Mouse (Mus musculus): ENCODE measurements around the gene Cd44.

Cd44 gene

DNA sequence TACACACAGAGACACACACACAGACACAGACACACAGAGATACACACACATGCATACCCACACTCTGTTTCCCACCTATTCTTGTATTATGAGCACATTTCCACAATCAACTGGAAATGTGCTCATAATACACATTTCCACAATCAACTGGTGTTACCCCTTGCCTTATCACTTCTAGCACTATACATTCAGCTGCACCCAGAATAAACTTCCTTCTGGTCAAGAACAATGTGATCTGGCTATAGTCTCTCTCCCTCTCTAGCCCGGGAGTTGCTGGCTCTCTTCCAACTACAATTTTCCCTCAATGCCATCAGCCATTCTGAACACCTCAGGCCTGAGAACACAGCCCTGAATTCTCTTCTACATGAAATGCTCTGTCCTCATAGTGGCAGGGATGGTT is 34.9 kb downstream of the Cd44 start:
- no peak for DNase-seq

GRCm38 (mm10) chr2:102865354-102865752 is 36.1 kb downstream of the Cd44 start:
- DNase-seq, result no peak

- no peak for DNase-seq
These were observed 36.6 kb downstream of the Cd44 start for GRCm38 (mm10) chr2:102864695-102865353.

GRCm38 (mm10) chr2:102864036-102864435 is 37.4 kb downstream of the Cd44 start:
- DNase-seq, result no peak

DNA sequence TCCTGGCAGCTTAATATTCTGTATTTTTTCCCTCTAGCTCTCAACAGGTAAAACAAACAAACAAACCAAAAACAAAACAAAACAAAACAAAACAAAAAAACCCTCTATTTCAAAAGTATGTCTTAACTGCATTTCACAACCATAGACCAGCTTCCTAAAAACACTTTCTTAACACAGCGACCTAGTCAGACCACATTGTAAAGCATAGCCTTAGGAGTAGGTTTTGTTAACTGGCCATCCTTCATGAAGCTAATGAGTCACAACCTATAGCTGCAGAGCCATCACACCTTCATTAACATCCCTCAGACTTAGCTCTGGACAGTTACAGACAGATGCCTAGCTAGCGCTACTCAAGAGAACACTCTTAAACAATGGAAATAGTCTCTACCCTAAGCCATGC is 37.9 kb downstream of the Cd44 start:
- no peak for DNase-seq

GRCm38 (mm10) chr2:102862706-102863105 is 38.8 kb downstream of the Cd44 start:
- DNase-seq, result no peak

GRCm38 (mm10) chr2:102858271-102858670 is 43.2 kb downstream of the Cd44 start:
- DNase-seq, result no peak

GRCm38 (mm10) chr2:102853297-102853696 is 48.2 kb downstream of the Cd44 start:
- no peak for DNase-seq

- DNase-seq, result no peak
These were observed 49.5 kb downstream of the Cd44 start for GRCm38 (mm10) chr2:102851936-102852477.

- peak in 1 of 2 experiments; percentile 5 for DNase-seq
These were observed 51.4 kb downstream of the Cd44 start for GRCm38 (mm10) chr2:102850026-102850425.

DNA sequence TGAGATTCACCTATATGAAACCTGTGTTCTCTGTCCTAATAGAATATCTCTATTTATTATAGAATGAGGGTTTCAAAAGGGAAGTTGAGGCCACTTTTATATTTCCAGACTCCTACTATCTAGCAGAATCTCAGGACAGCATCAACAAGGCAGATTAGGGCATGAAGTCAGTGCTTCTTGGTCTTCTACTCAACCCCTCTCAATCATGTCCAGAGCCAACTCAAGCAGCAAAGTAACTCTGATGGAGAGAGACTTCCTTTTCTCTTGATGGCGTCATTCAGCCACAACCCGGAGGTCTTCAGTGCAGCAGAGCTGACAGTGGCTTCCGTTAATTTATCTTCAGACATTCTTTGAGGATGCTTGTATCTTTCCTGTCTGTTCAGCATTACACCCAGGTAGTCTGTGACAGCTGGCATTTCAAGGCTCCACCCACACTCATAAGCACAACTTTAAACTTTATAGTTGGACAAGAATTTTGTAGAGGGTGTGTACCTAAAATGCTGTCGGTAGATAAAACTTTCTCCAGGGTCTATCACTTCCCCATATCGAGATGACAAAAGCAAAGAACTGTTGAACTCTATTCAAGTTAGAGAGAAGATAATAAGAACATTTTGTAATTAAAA is 52.5 kb downstream of the Cd44 start:
- no peak for DNase-seq

- no peak for DNase-seq
These were observed 60.2 kb downstream of the Cd44 start for GRCm38 (mm10) chr2:102841231-102841630.

- DNase-seq, result no peak
These were observed 63.3 kb downstream of the Cd44 start for GRCm38 (mm10) chr2:102838179-102838578.

GRCm38 (mm10) chr2:102831547-102831946 is 69.9 kb downstream of the Cd44 start:
- no peak for DNase-seq

GRCm38 (mm10) chr2:102829201-102829600 is 72.3 kb downstream of the Cd44 start:
- peak; percentile 66 for DNase-seq

DNA sequence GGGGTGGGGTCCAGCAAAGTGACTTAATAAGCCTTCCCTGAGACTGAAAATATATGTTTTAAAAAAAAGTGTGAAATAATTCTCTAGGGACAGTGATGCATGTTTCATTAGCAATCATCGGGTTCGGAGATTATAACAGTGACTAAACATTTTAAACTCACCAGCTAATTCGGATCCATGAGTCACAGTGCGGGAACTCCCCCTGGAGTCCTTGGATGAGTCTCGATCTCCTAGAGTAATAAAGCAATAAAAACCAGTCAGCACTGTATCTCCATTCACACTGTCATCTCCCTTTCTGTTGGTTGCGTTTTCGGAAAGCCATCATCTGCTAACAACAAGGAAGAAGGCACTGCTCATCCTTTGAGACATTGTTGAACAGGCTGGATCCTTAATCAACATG is 73.1 kb downstream of the Cd44 start:
- DNase-seq, result no peak

GRCm38 (mm10) chr2:102827841-102828240 is 73.6 kb downstream of the Cd44 start:
- DNase-seq, result no peak

DNA sequence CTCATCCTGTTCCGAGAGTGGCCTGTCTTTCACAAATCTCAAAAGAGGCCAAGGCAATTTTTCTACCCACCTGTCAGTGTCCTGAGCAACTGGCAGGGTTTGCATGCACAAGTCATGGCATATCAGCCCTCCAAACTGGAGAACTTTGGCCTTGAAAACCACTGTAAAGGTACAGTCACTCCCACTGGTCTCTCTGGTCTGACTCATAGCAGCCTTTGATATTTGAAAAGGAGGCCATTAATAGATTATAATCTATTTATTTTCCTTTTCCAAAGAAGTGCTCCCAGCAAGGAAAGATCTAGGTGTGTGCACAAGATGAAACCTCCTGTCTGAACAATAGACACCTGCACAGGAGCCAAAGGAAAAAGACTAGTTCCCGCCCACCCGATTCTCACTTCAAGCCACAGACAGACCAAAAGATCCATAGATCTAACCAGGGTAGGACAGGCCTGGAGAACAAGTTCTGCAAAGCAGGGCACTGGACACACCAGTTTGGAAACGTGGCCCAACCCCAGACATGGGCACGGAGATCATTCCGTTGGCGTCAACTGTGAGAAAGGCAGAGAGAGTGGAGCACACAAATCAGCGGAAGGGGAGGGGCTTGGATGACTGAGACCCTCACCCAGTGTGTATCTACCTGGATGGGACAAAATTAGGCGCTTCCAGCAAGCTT is 75.4 kb downstream of the Cd44 start:
- DNase-seq, result no peak

DNA sequence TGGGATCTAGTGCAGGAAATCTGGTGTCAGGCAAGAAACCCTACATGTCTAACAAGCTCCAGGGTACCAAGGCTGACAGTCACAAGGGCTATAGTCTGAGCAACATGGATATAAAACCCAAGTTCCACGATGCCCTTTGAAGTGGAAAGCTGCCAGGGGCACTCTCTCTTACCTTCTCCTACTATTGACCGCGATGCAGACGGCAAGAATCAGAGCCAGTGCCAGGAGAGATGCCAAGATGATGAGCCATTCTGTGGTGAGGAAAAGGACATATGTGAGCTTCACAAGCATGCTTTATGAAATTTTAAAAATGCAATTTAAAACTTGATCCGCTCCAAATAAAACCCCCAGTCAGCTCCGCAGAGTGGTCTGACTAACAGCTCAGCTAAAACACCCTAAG is 79.4 kb downstream of the Cd44 start:
- DNase-seq, result peak in 1 of 2 experiments; percentile 1

GRCm38 (mm10) chr2:102820790-102821189 is 80.7 kb downstream of the Cd44 start:
- DNase-seq, result no peak

- peak in 1 of 2 experiments; percentile 4 for DNase-seq
These were observed 81.2 kb downstream of the Cd44 start for GRCm38 (mm10) chr2:102820225-102820711.

DNA sequence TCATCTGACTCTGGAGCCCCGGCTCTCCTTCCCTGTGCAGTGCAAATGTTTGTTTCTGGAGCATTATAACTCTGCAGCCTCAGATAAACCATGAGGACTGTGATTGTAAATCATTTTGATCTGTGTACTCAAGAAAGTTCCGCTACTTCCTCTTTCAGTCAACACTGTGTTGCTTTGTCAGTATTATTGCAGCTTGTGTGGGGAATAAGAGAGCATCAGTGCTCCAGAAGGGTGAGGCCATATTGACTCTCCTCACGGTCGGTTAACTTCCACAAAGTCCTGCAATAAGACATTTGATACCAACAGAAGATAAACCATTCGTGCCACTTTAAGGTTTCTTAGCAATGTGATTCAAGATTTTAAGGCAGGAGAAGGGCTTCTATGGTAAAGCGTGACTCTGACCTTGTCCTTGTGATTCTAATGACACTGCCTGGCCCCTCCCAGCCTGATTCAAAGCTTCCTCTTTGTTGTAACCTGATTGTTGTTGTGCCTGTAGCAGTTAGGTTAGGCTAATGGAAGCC is 86.1 kb downstream of the Cd44 start:
- DNase-seq, result no peak

DNA sequence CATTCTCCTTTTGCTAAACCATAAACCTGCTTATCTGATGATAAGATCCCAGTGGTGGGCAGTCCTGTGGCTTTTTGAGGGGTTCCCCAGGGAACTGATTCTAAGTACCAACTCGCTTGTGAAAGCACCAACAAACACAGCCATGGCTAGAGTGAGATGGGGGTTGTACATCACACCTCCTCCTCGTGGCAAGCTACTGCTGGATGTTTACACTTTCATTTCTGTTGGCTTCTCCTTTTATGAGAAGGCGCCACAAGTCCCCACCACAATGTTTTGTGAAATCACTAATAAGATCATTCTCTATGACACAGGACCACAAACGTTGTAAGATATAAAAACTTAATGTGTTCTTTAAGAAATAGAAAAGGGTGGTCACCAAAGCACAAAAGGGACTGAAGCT is 88.7 kb downstream of the Cd44 start:
- DNase-seq, result no peak

GRCm38 (mm10) chr2:102809436-102809835 is 92.0 kb downstream of the Cd44 start:
- no peak for DNase-seq
